Mouse (Mus musculus) layer of hippocampus, postnatal 36 days (tissue): ENCODE measurements at regions not wholly inside any gene's neighbourhood (a gene's known extent, or its start where the extent isn't known, plus 50 kb on each side); places are given as distances from the start of the nearest gene placed in this dataset.

Source experiments
- DNase-seq, 2 experiments: peaks; one replicate each; pipeline ENCODE4 v3.0.0; 2022

DNA sequence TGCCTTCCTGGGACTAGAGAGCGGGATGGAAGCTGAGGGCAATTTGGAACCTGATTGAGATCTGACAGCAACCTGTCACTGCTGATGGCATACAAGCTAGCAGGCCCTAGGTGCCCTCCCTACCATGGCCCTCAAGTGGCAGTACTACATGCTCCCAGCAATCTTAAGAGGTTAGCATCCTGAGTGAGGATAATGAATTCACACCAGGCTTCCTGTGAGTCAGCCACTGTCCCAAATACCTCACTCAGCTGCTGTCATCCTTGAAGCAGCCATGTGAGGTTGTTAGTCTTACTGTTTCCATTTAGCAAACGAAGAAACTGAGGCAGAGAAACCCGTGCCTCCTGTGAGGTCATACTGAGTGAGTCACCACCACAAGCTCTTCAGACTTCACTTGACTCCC lies 65.5 kb upstream of the Slc7a14 start:
- DNase-seq: no peak

DNA sequence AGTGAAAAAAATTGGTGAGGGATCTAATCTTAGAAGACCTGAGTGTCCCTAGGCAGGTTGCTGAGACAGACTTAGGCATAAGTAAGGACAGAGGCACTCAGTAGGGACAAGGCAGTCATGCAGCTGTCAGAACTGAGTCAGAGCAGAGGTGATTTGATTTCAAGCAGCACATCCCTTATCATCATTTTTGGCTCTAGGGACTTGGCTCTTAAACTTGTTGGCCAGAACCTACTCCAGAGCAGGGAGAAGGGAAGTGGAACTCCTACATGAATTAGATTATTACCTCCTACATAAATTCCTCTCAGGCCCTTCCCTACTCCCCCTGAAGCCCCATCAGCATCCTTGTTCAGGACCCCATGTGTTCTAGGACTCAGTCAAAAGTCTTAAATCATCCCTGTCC lies 63.9 kb upstream of the Slc7a14 start:
- no peak for DNase-seq

DNA sequence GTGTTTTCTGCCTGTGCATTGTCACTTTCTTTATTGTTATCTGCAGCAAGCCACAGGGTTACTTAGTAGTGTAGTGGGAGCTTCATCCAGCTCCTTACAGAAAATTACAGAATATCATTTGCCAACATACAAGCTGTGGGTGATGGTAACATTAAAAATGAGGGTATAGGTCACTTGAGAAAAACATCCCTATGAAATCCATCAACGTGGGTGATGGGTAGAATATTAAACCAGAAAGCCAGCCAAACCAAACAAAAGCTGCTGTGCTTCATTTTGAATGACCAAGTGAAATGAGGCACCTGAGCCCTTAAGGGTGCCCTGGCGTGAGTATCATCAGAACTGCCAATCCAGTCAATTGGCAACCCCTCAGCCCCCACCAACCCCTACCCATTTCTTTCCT lies 58.1 kb upstream of the Slc7a14 start:
- DNase-seq: no peak
